Mouse (Mus musculus) lung, postnatal 14 days (tissue): ENCODE measurements around the gene Ubxn7.
"Not testable (repeated sequence)": the region's sequence is repeated elsewhere in the genome, so short reads cannot be mapped to it uniquely, and the experiment has no call there.

ENCODE experiments used
- DNase-seq: peaks from one replicate; pipeline ENCODE4 v3.0.0; 2021

Ubxn7 gene

GRCm38 (mm10) chr16:32332040-32332555 lies at the start of gene Ubxn7:
Ubxn7 (plus strand) TSS chr16:32332257.
- peak; percentile 99 for DNase-seq

GRCm38 (mm10) chr16:32282608-32283007 lies 49.4 kb upstream of the Ubxn7 start:
- DNase-seq: no peak

- no peak for DNase-seq
Measured at GRCm38 (mm10) chr16:32291821-32292220, 40.2 kb upstream of the Ubxn7 start.

- DNase-seq: not testable (repeated sequence)
Measured at GRCm38 (mm10) chr16:32299617-32300016, 32.4 kb upstream of the Ubxn7 start.

- no peak for DNase-seq
Measured at GRCm38 (mm10) chr16:32303046-32303445, 29.0 kb upstream of the Ubxn7 start.

GRCm38 (mm10) chr16:32303886-32304285 lies 28.2 kb upstream of the Ubxn7 start:
- no peak for DNase-seq

GRCm38 (mm10) chr16:32311970-32312369 lies 20.1 kb upstream of the Ubxn7 start:
- no peak for DNase-seq

- DNase-seq: no peak
Measured at GRCm38 (mm10) chr16:32312386-32312785, 19.7 kb upstream of the Ubxn7 start.

- no peak for DNase-seq
Measured at GRCm38 (mm10) chr16:32312859-32313258, 19.2 kb upstream of the Ubxn7 start.

GRCm38 (mm10) chr16:32316601-32317000 lies 15.5 kb upstream of the Ubxn7 start:
- DNase-seq: no peak

GRCm38 (mm10) chr16:32323953-32324352 lies 8.1 kb upstream of the Ubxn7 start:
- DNase-seq: no peak

- DNase-seq: no peak
Measured at GRCm38 (mm10) chr16:32330876-32331670, 984 bp upstream of the Ubxn7 start.

GRCm38 (mm10) chr16:32332556-32333511 lies 777 bp downstream of the Ubxn7 start:
- DNase-seq: peak; percentile 42

GRCm38 (mm10) chr16:32335146-32335545 lies 3.1 kb downstream of the Ubxn7 start:
- no peak for DNase-seq

- no peak for DNase-seq
Measured at GRCm38 (mm10) chr16:32336026-32336780, 4.1 kb downstream of the Ubxn7 start.

- no peak for DNase-seq
Measured at GRCm38 (mm10) chr16:32337001-32337400, 4.9 kb downstream of the Ubxn7 start.

GRCm38 (mm10) chr16:32340451-32340850 lies 8.4 kb downstream of the Ubxn7 start:
- DNase-seq: no peak

GRCm38 (mm10) chr16:32345521-32345920 lies 13.5 kb downstream of the Ubxn7 start:
- DNase-seq: no peak

GRCm38 (mm10) chr16:32350776-32351175 lies 18.7 kb downstream of the Ubxn7 start:
- no peak for DNase-seq

GRCm38 (mm10) chr16:32363530-32363929 lies 31.5 kb downstream of the Ubxn7 start:
- DNase-seq: no peak

- peak; percentile 46 for DNase-seq
Measured at GRCm38 (mm10) chr16:32371351-32371750, 39.3 kb downstream of the Ubxn7 start.

GRCm38 (mm10) chr16:32379575-32379974 lies 47.5 kb downstream of the Ubxn7 start:
- no peak for DNase-seq

GRCm38 (mm10) chr16:32382901-32383300 lies 50.8 kb downstream of the Ubxn7 start:
- no peak for DNase-seq
